Mouse (Mus musculus) limb, embryonic 13.5 days (tissue): Measurements from ENCODE around the gene Kcnc1. TPM values are rescaled to one million over a fixed set of nuclear protein-coding genes. Genes with fewer than 3 reads are reported as not detected.

Source experiments
- ATAC-seq: fragments of 200-750 bp; cut with Nextera tagmentation; 2 replicates; pipeline ENCODE4 v1.8.0; 2017; ENCODE audit warnings: low read depth, moderate number of reproducible peaks, moderate TSS enrichment; ENCODE audit not compliant: low FRiP score
- H3K27ac ChIP-seq: fragments of 300-500 bp; sonication (generic); 2 replicates; pipeline ENCODE4 v1.5.1; 2015; ENCODE audit warnings: inconsistent platforms, mild to moderate bottlenecking, moderate library complexity
- H3K27me3 ChIP-seq: fragments of 300-500 bp; sonication (generic); 2 replicates; pipeline ENCODE4 v1.6.1; 2015; ENCODE audit warnings: mild to moderate bottlenecking, inconsistent platforms
- H3K36me3 ChIP-seq: fragments of 300-500 bp; sonication (generic); 2 replicates; pipeline ENCODE4 v1.6.1; 2015; ENCODE audit warnings: inconsistent platforms, mild to moderate bottlenecking, moderate library complexity
- H3K4me1 ChIP-seq: fragments of 300-500 bp; sonication (generic); 2 replicates; pipeline ENCODE4 v1.6.1; 2015; ENCODE audit warnings: inconsistent platforms
- H3K4me2 ChIP-seq: fragments of 300-500 bp; sonication (generic); replicated peaks from 2 replicates; pipeline ENCODE4 v1.6.1; 2015; ENCODE audit warnings: inconsistent platforms, mild to moderate bottlenecking, moderate library complexity
- H3K4me3 ChIP-seq: fragments of 300-500 bp; sonication (generic); 2 replicates; pipeline ENCODE4 v1.5.1; 2015; ENCODE audit warnings: moderate library complexity, mild to moderate bottlenecking, inconsistent platforms
- H3K9ac ChIP-seq: fragments of 300-500 bp; sonication (generic); 2 replicates; pipeline ENCODE4 v1.6.1; 2015; ENCODE audit warnings: mild to moderate bottlenecking, inconsistent platforms
- H3K9me3 ChIP-seq: fragments of 300-500 bp; sonication (generic); 2 replicates; pipeline ENCODE4 v1.6.1; 2016; ENCODE audit warnings: inconsistent platforms
- WGBS: fragments of 180-500 bp; shearing (Covaris S2); methylation state at CpG from one replicate; pipeline ENCODE4 v1.1.7; 2015; 5-methylcytosine and 5-hydroxymethylcytosine counted together
- polyA plus RNA-seq: library from polyadenylated mRNA; unstranded; fragments of >200 nt; fragmentation: Nextera tagmentation; extraction: Ambion mirVana; gene quantifications from 2 replicates; pipeline ENCODE4 v1.2.1, GENCODE M21; 2015

The Kcnc1 gene
- polyA plus RNA-seq, 1 experiment from 2014 or later, result 0.60 TPM

- ATAC-seq, result no peak
- no peaks in the 10 kb centered on the region for H3K9me3 ChIP-seq
- WGBS, result 72% methylated on average over 7 of the region's 7 CpGs
Measured at GRCm38 (mm10) chr7:46466422-46466981, 70.2 kb downstream of the Kcnc1 start.

GRCm38 (mm10) chr7:46469542-46469941 is 73.2 kb downstream of the Kcnc1 start:
- no peak overlapping the region for H3K27ac ChIP-seq
- no peak for ATAC-seq
- no peak overlapping the region for H3K9ac ChIP-seq
- H3K4me1 ChIP-seq, result peaks cover 12% of the 10 kb centered on the region
- H3K4me3 ChIP-seq, result no peak overlapping the region
- 86% methylated on average over 3 of the region's 3 CpGs for WGBS
- no peaks in the 10 kb centered on the region for H3K36me3 ChIP-seq
- no peaks in the 10 kb centered on the region for H3K27me3 ChIP-seq
- no peaks in the 10 kb centered on the region for H3K9me3 ChIP-seq
- H3K4me2 ChIP-seq, result no peak overlapping the region

More at GRCm38 (mm10) chr7:46466422-46466981, 70.2 kb downstream of the Kcnc1 start:
- no peaks in the 10 kb centered on the region for H3K36me3 ChIP-seq
- H3K9ac ChIP-seq, result no peak overlapping the region
- H3K27me3 ChIP-seq, result no peaks in the 10 kb centered on the region
- no peak overlapping the region for H3K4me3 ChIP-seq
- no peak overlapping the region for H3K4me2 ChIP-seq
- no peaks in the 10 kb centered on the region for H3K4me1 ChIP-seq
- no peak overlapping the region for H3K27ac ChIP-seq

- Histone ChIP-seq H3K9ac (no peak overlapping the region), H3K4me2 (no peak overlapping the region), H3K27me3 (no peaks in the 10 kb centered on the region), H3K4me3 (no peak overlapping the region), H3K9me3 (no peaks in the 10 kb centered on the region), H3K36me3 (no peaks in the 10 kb centered on the region), H3K27ac (no peak overlapping the region), H3K4me1 (peaks cover 12% of the 10 kb centered on the region)
- WGBS, result 56% methylated on average over 7 of the region's 7 CpGs
- no peak for ATAC-seq
Measured at GRCm38 (mm10) chr7:46471054-46471737, 74.9 kb downstream of the Kcnc1 start.

GRCm38 (mm10) chr7:46473141-46473540 is 76.8 kb downstream of the Kcnc1 start:
- H3K27me3 ChIP-seq, result no peaks in the 10 kb centered on the region
- no peak overlapping the region for H3K4me3 ChIP-seq
- H3K4me2 ChIP-seq, result no peak overlapping the region
- ATAC-seq, result no peak
- WGBS, result 38% methylated on average over 9 of the region's 9 CpGs
- H3K9ac ChIP-seq, result peak overlapping the region; percentile 26; the same call in 1 of the 2 replicates
- H3K36me3 ChIP-seq, result no peaks in the 10 kb centered on the region
- peaks cover 12% of the 10 kb centered on the region for H3K4me1 ChIP-seq
- no peaks in the 10 kb centered on the region for H3K9me3 ChIP-seq
- H3K27ac ChIP-seq, result no peak overlapping the region

GRCm38 (mm10) chr7:46475464-46475863 is 79.2 kb downstream of the Kcnc1 start:
- Histone ChIP-seq H3K9me3 (no peaks in the 10 kb centered on the region), H3K4me2 (no peak overlapping the region), H3K9ac (no peak overlapping the region), H3K27me3 (no peaks in the 10 kb centered on the region), H3K4me1 (peaks cover 12% of the 10 kb centered on the region), H3K4me3 (no peak overlapping the region), H3K27ac (no peak overlapping the region), H3K36me3 (no peaks in the 10 kb centered on the region)
- no peak for ATAC-seq
- WGBS, result 83% methylated on average over 5 of the region's 5 CpGs

GRCm38 (mm10) chr7:46477456-46477855 is 81.2 kb downstream of the Kcnc1 start:
- Histone ChIP-seq H3K36me3 (no peaks in the 10 kb centered on the region), H3K9ac (no peak overlapping the region), H3K9me3 (no peaks in the 10 kb centered on the region), H3K27me3 (no peaks in the 10 kb centered on the region), H3K4me1 (peaks cover 12% of the 10 kb centered on the region), H3K27ac (no peak overlapping the region), H3K4me2 (no peak overlapping the region), H3K4me3 (no peak overlapping the region)
- no peak for ATAC-seq
- WGBS, result 94% methylated on average over 3 of the region's 3 CpGs

- H3K4me1 ChIP-seq, result no peaks in the 10 kb centered on the region
- H3K27me3 ChIP-seq, result no peaks in the 10 kb centered on the region
- 61% methylated on average over 6 of the region's 6 CpGs for WGBS
- ATAC-seq, result no peak
- no peak overlapping the region for H3K4me3 ChIP-seq
- no peaks in the 10 kb centered on the region for H3K36me3 ChIP-seq
- H3K9ac ChIP-seq, result no peak overlapping the region
- no peaks in the 10 kb centered on the region for H3K9me3 ChIP-seq
- no peak overlapping the region for H3K4me2 ChIP-seq
- no peak overlapping the region for H3K27ac ChIP-seq
Measured at GRCm38 (mm10) chr7:46479793-46480192, 83.5 kb downstream of the Kcnc1 start.

GRCm38 (mm10) chr7:46482099-46482531 is 85.8 kb downstream of the Kcnc1 start:
- ATAC-seq, result peak; percentile 52
- no peaks in the 10 kb centered on the region for H3K36me3 ChIP-seq
- no peaks in the 10 kb centered on the region for H3K9me3 ChIP-seq
- no peak overlapping the region for H3K9ac ChIP-seq
- no peak overlapping the region for H3K4me3 ChIP-seq
- no peaks in the 10 kb centered on the region for H3K27me3 ChIP-seq
- no peak overlapping the region for H3K4me2 ChIP-seq
- WGBS, result 78% methylated on average over 2 of the region's 2 CpGs
- no peaks in the 10 kb centered on the region for H3K4me1 ChIP-seq
- H3K27ac ChIP-seq, result no peak overlapping the region

GRCm38 (mm10) chr7:46483050-46483449 is 86.8 kb downstream of the Kcnc1 start:
- no peak for ATAC-seq
- WGBS, result 59% methylated on average over 10 of the region's 10 CpGs
- no peaks in the 10 kb centered on the region for H3K36me3 ChIP-seq

GRCm38 (mm10) chr7:46484223-46484622 is 87.9 kb downstream of the Kcnc1 start:
- Histone ChIP-seq H3K4me3 (no peak overlapping the region), H3K4me2 (no peak overlapping the region), H3K27ac (no peak overlapping the region), H3K4me1 (no peaks in the 10 kb centered on the region), H3K36me3 (no peaks in the 10 kb centered on the region), H3K27me3 (no peaks in the 10 kb centered on the region), H3K9me3 (no peaks in the 10 kb centered on the region), H3K9ac (no peak overlapping the region)
- WGBS, result 82% methylated on average over 6 of the region's 6 CpGs
- ATAC-seq, result no peak

More at GRCm38 (mm10) chr7:46483050-46483449, 86.8 kb downstream of the Kcnc1 start:
- no peak overlapping the region for H3K9ac ChIP-seq
- no peaks in the 10 kb centered on the region for H3K9me3 ChIP-seq
- no peaks in the 10 kb centered on the region for H3K4me1 ChIP-seq
- no peak overlapping the region for H3K4me3 ChIP-seq
- no peak overlapping the region for H3K4me2 ChIP-seq
- no peak overlapping the region for H3K27ac ChIP-seq
- no peaks in the 10 kb centered on the region for H3K27me3 ChIP-seq

GRCm38 (mm10) chr7:46486761-46487160 is 90.5 kb downstream of the Kcnc1 start:
- no peak for ATAC-seq
- no peak overlapping the region for H3K27ac ChIP-seq
- H3K9me3 ChIP-seq, result no peaks in the 10 kb centered on the region
- no peaks in the 10 kb centered on the region for H3K27me3 ChIP-seq
- no peak overlapping the region for H3K4me2 ChIP-seq
- H3K36me3 ChIP-seq, result no peaks in the 10 kb centered on the region
- H3K9ac ChIP-seq, result no peak overlapping the region
- H3K4me3 ChIP-seq, result no peak overlapping the region
- no peaks in the 10 kb centered on the region for H3K4me1 ChIP-seq
- 80% methylated on average over 5 of the region's 5 CpGs for WGBS

GRCm38 (mm10) chr7:46487354-46487753 is 91.1 kb downstream of the Kcnc1 start:
- Histone ChIP-seq H3K36me3 (no peaks in the 10 kb centered on the region), H3K4me1 (0 out of 2 replicates have a peak, but pooled peaks cover 2% of the 10 kb centered on the region), H3K4me2 (no peak overlapping the region), H3K4me3 (no peak overlapping the region), H3K27me3 (no peaks in the 10 kb centered on the region), H3K27ac (no peak overlapping the region), H3K9me3 (no peaks in the 10 kb centered on the region), H3K9ac (no peak overlapping the region)
- ATAC-seq, result no peak
- WGBS, result 64% methylated on average over 4 of the region's 4 CpGs
